Mouse (Mus musculus): Measurements from ENCODE around the gene Mapk7.

DNA sequence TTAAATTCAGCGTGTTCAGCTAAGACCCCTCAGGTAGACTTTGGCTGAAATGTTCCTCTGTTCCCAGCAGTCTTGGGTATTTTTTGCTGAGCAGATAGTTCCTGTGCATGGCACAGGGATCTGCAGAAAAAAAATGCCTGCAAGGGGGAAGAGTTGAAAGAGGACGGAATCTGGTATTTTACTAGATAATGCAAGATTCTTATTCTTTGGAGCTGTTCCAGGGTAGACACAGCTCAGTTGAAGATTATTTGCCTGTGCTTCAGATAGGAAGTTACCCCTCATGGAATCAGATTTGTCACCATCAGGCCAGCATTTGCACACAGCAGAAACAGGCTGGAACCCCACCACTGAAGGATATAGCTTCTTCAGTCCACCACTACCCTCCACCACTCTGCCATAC, 1.3 kb upstream of the Mapk7 start:
- no peak for TF ChIP-seq CTCF (IDR thresholded peaks at IDR 0.05; ENCODE audit: extremely low read depth, insufficient read length, insufficient replicate concordance, low read depth, low read length)
- TF ChIP-seq POLR2A (IDR thresholded peaks at IDR 0.05; ENCODE audit: low read depth, low read length): no peak

Data from small intestine, adult 2 months (tissue).